23 mouse cellular contexts compared by ENCODE assay signal in genomic region chr15:97374845-97375720, GRCm38 (mm10).
DNase-seq lines count a peak whose midpoint lies in the region; ATAC-seq and TF ChIP-seq lines count a peak whose summit lies in the region.
"Had no signal": no experiment of that assay in that cellular context is flagged by ENCODE, and none has a peak within 500 bp of the region (broad histone marks: within the 10 kb centered on the region; RNA-seq: fewer than 3 reads in every experiment).

No protein-coding gene starts in this region.

- H3K9me3 ChIP-seq in ES-Bruce4 (replicated peaks; ENCODE audit: control insufficient read depth, insufficient read depth, low read length, poor library complexity, severe bottlenecking): no peaks in the 10 kb centered on the region
- no peaks in the 10 kb centered on the region for H3K9me3 ChIP-seq in liver, embryonic 13.5 days (replicated peaks)
- H3K9me3 ChIP-seq: embryonic facial prominence, embryonic 15.5 days; hindbrain, embryonic 12.5 days; stomach, embryonic 15.5 days had no signal

- no peak overlapping the region for H3K4me2 ChIP-seq in liver, embryonic 13.5 days
- H3K4me2 ChIP-seq: embryonic facial prominence, embryonic 15.5 days; heart, embryonic 11.5 days; hindbrain, embryonic 12.5 days; midbrain, embryonic 11.5 days; stomach, embryonic 15.5 days had no signal

- 0 out of 2 replicates have a peak, but pooled peaks have one; percentile 5 for TF ChIP-seq EP300 in ES-Bruce4 (IDR thresholded peaks at IDR 0.05; ENCODE audit: insufficient read depth, low read depth, low read length)

- no peaks in the 10 kb centered on the region; the same call in 1 of the 2 replicates for H3K27me3 ChIP-seq in testis, adult 2 months (ENCODE audit: control insufficient read depth, insufficient read depth, low read length)
- no peaks in the 10 kb centered on the region for H3K27me3 ChIP-seq in ES-Bruce4 (ENCODE audit: control insufficient read depth, insufficient read depth, low read length, poor library complexity, severe bottlenecking)
- H3K27me3 ChIP-seq in liver, embryonic 13.5 days: no peaks in the 10 kb centered on the region
- H3K27me3 ChIP-seq: embryonic facial prominence, embryonic 15.5 days; stomach, embryonic 15.5 days had no signal

- no peaks in the 10 kb centered on the region for H3K36me3 ChIP-seq in testis, adult 2 months (ENCODE audit: control insufficient read depth, insufficient read depth, low read length)
- peaks cover under 1% of the 10 kb centered on the region; the same call in 1 of the 2 replicates for H3K36me3 ChIP-seq in ES-Bruce4 (ENCODE audit: control insufficient read depth, insufficient read depth, low read length, poor library complexity, severe bottlenecking)
- H3K36me3 ChIP-seq in liver, embryonic 13.5 days: no peaks in the 10 kb centered on the region
- H3K36me3 ChIP-seq: embryonic facial prominence, embryonic 15.5 days; hindbrain, embryonic 12.5 days; stomach, embryonic 15.5 days had no signal

- peak overlapping the region; percentile 87 for H3K9ac ChIP-seq in ES-Bruce4 (ENCODE audit: low read depth, poor library complexity, severe bottlenecking)
- H3K9ac ChIP-seq in liver, embryonic 13.5 days: no peak overlapping the region
- H3K9ac ChIP-seq: embryonic facial prominence, embryonic 15.5 days; hindbrain, embryonic 12.5 days; stomach, embryonic 15.5 days had no signal

- no peak for DNase-seq in testis, postnatal 14 days (ENCODE audit: low spot score)
- no peak for DNase-seq in liver, embryonic 13.5 days
- DNase-seq in yolk sac, embryonic 10.5 days (ENCODE audit: low spot score): peak; percentile 54
- DNase-seq in cerebellum, postnatal 4 days (ENCODE audit: low spot score in 2 of 2): no peak
- no peak for DNase-seq in cerebellum, adult 11-12 months
- DNase-seq: adrenal gland, postnatal 14 days; cerebellum, adult 11 months; cerebellum, postnatal 14 days; heart, postnatal 10 days; kidney, postnatal 4 days; layer of hippocampus, adult 9-11 months; lung, adult 18-20 months; lung, postnatal 14 days; spleen, adult 18-20 months had no signal

- H3K4me3 ChIP-seq in testis, adult 2 months (ENCODE audit: control insufficient read depth, low read depth, low read length): no peak overlapping the region
- H3K4me3 ChIP-seq in ES-Bruce4 (ENCODE audit: low read depth, low read length): peak overlapping the region; percentile 5; the same call in 1 of the 2 replicates
- no peak overlapping the region for H3K4me3 ChIP-seq in liver, embryonic 13.5 days (replicated peaks)
- H3K4me3 ChIP-seq: embryonic facial prominence, embryonic 15.5 days; hindbrain, embryonic 12.5 days; stomach, embryonic 15.5 days had no signal

- peak overlapping the region; percentile 61 for H3K27ac ChIP-seq in testis, adult 2 months (ENCODE audit: control insufficient read depth, insufficient read depth, low read depth, low read length)
- peak overlapping the region; percentile 98 for H3K27ac ChIP-seq in ES-Bruce4 (ENCODE audit: insufficient read depth, low read length)
- H3K27ac ChIP-seq in liver, embryonic 13.5 days: peak overlapping the region; percentile 21; the same call in 1 of the 2 replicates
- H3K27ac ChIP-seq: embryonic facial prominence, embryonic 15.5 days; hindbrain, embryonic 12.5 days; stomach, embryonic 15.5 days had no signal

- no peak for TF ChIP-seq POLR2A in testis, adult 2 months (IDR thresholded peaks at IDR 0.05; ENCODE audit: control insufficient read depth, low read depth, low read length)
- TF ChIP-seq POLR2A in ES-Bruce4 (IDR thresholded peaks at IDR 0.05; ENCODE audit: insufficient read depth, low read length): no peak

- WGBS in liver, embryonic 13.5 days (ENCODE audit: insufficient replicate concordance): 46% methylated on average over 15 of the region's 15 CpGs

- H3K4me1 ChIP-seq in testis, adult 2 months (ENCODE audit: control insufficient read depth, insufficient read depth, low read length): peaks cover 10% of the 10 kb centered on the region
- H3K4me1 ChIP-seq in ES-Bruce4 (ENCODE audit: control insufficient read depth, insufficient read depth, low read length): peaks cover 1% of the 10 kb centered on the region
- peaks cover 74% of the 10 kb centered on the region for H3K4me1 ChIP-seq in liver, embryonic 13.5 days (replicated peaks)

- ATAC-seq in liver, embryonic 13.5 days (ENCODE audit: low read depth): no peak
- ATAC-seq: activated CD4-positive, CD25-positive, alpha-beta regulatory T cell, adult 4 months; forebrain, embryonic 16.5 days had no signal

- no peak for TF ChIP-seq CTCF in testis, adult 2 months (IDR thresholded peaks at IDR 0.05; ENCODE audit: control insufficient read depth, insufficient read depth, insufficient replicate concordance, low read depth, low read length)
- no peak for TF ChIP-seq CTCF in ES-Bruce4 (IDR thresholded peaks at IDR 0.05; ENCODE audit: low read depth, low read length)

Comparison
In these comparisons a context has a peak if more than half of its experiments do, and no peak if none do; other contexts are left out.
1. H3K27ac ChIP-seq: peak in every context shown above with its lines; median percentile 98 in ES-Bruce4; 61 in testis, adult 2 months; 21 in liver, embryonic 13.5 days.